Mouse (Mus musculus) right cerebral cortex, postnatal 10 days (tissue): ENCODE data around the gene Hormad2.

Experiments
- DNase-seq, 2 experiments: peaks; one replicate each; pipeline ENCODE4 v3.0.0; 2021; ENCODE audit warnings: low spot score in 2 of 2

Gene Hormad2

DNA sequence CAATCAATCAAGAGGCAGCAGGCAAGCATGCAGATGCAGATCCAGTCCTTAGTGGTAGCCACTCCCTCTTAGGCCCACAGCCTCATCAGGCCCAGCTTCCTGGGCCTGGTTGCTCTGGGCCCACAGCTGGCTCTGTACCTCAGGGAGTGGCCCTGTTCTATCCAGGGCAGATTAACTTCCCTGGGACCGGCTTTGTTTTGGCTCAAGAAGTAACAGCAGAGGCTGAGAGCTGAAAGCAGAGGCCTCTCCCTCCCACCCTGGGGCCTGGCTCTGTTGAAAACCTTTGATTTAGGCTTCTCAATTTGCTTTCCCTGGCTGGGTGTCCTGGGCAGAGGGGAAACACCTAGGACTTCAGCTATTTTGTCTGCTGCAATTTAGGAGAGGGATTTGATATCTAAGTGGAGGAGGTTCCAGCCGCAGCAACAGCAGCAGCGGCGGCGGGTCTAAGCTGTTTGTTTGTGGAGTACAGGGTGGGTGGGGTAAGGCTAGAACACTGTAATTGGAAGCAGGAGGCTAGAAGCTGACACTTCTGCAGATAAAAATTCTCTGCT is 138.5 kb downstream of the Hormad2 start:
- DNase-seq: no peak

DNA sequence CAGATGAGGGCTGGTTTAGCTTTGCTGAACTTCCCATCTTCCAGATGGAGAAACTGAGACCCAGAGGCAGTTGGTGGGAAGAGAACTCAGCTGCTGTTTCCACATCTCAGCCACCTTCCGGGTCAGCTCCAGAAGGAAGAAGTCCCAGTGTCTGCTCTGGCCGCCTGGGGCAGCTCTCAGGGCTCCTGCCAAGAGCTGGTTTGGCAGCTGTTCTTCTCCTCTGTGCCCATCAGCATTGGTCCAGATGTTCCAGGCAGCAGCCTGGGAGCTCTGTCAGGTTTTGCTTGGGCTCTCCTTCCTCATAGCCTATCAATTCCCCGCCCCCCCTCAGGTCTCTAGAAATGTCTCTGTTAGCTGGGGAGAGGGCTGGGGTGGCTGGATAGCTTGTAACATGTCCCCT is 140.2 kb downstream of the Hormad2 start:
- no peak for DNase-seq

DNA sequence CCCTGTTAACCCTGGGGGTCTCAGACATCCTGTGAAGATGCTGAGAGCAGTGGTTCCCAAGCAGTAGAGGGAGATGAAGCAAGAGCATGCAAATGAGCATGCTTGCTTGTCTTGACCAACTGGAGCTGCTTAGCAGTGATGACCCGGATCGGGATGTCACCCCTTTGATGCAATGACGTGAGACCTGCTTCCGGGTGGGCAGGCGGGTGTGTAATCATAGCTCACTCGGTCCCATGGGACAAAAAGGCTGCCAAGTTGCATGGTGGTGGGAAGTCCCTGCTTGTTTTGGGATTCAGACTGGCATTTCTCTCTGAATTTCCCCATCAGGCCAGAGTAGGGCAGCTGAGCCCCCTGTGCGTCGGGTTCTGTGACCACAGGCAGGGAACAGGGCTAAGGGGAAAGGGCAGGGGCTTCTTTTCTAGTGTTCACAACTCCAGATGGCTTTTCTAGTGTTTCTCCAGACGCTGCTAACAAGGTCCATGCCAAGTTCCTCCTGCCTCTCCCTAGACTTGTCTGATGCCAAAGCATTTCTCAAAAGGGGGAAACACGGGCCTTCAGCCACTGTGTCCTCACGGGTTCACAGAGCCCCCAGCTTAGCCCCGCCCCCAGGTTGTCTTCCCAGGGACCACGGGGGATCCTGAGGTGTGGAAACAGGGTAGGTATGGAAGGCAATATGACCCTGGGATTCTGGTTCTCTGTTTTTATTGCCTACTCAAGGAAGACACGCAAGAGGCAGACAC is 141.0 kb downstream of the Hormad2 start:
- DNase-seq: no peak

DNA sequence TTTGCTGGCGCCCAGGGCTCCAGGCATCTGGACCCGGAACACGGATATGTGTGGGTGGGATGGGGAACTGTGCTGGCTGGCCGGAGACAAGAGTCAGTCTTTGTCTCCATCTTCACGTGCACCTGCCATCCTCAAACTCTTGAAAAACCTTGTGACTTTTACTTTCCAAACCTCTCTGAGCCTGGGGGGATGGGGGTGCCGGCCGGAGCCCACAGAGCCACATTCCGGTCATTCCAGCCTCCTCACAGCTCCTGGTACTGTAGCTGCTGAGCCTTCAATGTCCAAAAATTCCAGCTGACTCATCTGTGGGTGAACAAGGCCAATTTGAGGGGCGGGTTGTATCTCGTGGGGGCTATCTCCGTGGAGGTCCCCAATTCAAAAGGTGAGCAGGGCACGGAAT is 141.7 kb downstream of the Hormad2 start:
- no peak for DNase-seq

DNA sequence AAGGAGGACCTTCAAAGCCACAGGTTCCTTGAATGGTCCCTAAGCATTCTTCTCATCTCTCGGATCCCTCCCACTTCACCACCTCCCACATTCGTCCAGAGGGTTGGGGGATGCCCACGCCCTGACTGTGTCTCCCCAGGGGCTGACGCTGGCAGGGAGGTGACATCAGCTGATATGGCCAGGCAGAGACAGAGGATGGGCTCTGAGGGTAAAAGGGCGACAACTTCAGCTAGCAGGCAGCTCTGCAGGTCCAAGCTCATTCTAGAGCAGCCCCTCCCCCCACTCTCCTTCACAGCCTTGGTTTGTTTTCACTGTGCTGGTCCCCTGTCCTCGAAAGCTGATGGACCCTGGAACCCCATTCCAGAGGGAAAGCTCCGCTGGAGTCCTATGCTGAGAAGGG is 142.3 kb downstream of the Hormad2 start:
- no peak for DNase-seq

DNA sequence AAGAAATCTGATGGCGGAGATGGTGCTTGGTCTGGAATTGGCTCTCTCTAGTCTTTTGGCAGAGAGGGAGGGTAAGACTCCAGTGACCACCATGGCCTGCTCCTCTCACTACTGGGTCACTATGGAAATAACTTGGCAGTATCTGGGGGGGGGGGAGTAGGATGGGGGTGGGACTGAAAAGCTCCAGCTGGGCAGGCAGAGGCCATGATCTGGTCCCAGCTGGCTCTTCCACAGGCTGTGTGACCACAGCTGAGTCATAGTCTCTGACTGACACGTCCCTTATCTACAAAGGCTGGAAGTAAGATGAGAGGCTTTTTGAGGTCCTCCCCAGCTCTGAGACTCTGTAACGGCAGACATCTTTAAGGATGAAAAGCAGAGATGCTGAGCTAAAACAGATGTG is 143.2 kb downstream of the Hormad2 start:
- no peak for DNase-seq

DNA sequence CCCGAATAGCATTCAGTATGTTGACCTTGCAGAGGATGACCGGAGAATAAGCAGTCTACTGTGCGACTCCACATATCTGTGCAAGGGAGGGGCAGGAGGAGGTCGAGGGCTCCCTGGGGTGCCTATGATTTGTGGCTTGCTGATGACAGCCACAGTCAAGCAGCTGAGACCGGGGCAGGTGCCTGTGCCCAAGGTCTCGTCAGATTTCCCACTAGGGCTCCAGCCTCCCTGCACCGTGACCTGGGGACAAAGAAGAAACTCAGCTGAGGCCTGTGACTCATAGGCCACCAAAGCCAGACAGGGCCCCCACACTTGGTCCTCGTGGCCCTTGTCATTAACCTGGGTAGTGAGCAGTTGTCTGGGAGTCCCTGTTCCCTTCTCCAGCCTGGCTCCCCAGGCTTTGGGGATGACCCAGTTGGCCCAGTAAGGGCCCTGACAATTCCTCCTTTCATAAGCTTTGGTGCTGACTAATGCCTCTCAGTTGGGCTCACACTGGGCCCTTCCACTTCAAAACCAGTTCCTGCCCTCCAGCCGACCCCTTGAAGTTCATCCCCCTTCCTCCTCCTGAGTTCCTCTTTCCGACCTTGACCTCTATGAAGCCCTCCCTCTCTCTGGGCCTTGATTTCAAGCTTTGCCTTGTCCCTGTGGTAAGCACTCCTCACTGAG is 144.2 kb downstream of the Hormad2 start:
- DNase-seq: peak in 1 of 2 experiments; percentile 32
